Mouse (Mus musculus) lung, embryonic 16.5 days (tissue): Measurements from ENCODE around the gene Zswim5. TPM values are rescaled to one million over a fixed set of nuclear protein-coding genes. Genes with fewer than 3 reads are reported as not detected.

Experiments
- ATAC-seq: fragments of 200-750 bp; cut with Nextera tagmentation; 2 replicates; pipeline ENCODE4 v1.8.0; 2017; ENCODE audit warnings: low read depth, mild to moderate bottlenecking, moderate library complexity
- H3K27ac ChIP-seq: fragments of 300-500 bp; sonication (generic); 2 replicates; pipeline ENCODE4 v1.5.1; 2014; ENCODE audit warnings: mild to moderate bottlenecking, control low read depth, low read length
- H3K27me3 ChIP-seq: fragments of 300-500 bp; sonication (generic); 2 replicates; pipeline ENCODE4 v1.6.1; 2014; ENCODE audit warnings: low read depth, low read length, mixed read lengths; ENCODE audit not compliant: control insufficient read depth, insufficient read depth
- H3K36me3 ChIP-seq: fragments of 300-500 bp; sonication (generic); 2 replicates; pipeline ENCODE4 v1.6.1; 2014; ENCODE audit warnings: low read length; ENCODE audit not compliant: control insufficient read depth, insufficient read depth
- H3K4me1 ChIP-seq: fragments of 300-500 bp; sonication (generic); replicated peaks from 2 replicates; pipeline ENCODE4 v1.6.1; 2014; ENCODE audit warnings: low read length, mixed read lengths; ENCODE audit not compliant: control insufficient read depth, insufficient read depth
- H3K4me2 ChIP-seq: fragments of 300-500 bp; sonication (generic); 2 replicates; pipeline ENCODE4 v1.6.1; 2014; ENCODE audit warnings: low read depth, low read length, control low read depth
- H3K4me3 ChIP-seq: fragments of 300-500 bp; sonication (generic); 2 replicates; pipeline ENCODE4 v1.5.1; 2014; ENCODE audit warnings: mild to moderate bottlenecking, low read length, control low read depth
- H3K9ac ChIP-seq: fragments of 300-500 bp; sonication (generic); 2 replicates; pipeline ENCODE4 v1.6.1; 2014; ENCODE audit warnings: low read length, control low read depth
- H3K9me3 ChIP-seq: fragments of 300-500 bp; sonication (generic); 2 replicates; pipeline ENCODE4 v1.6.1; 2016; ENCODE audit warnings: low read length; ENCODE audit not compliant: control insufficient read depth
- WGBS: fragments of 180-500 bp; shearing (Covaris S2); extraction: QIAGEN DNeasy Blood & Tissue Kit; methylation state at CpG from one replicate; pipeline ENCODE4 v1.1.7; 2014; 5-methylcytosine and 5-hydroxymethylcytosine counted together
- polyA plus RNA-seq: library from polyadenylated mRNA; unstranded; fragments of >200 nt; fragmentation: Nextera tagmentation; extraction: Ambion mirVana; gene quantifications from 2 replicates; pipeline ENCODE4 v1.2.1, GENCODE M21; 2015

Gene Zswim5
- polyA plus RNA-seq, 1 experiment from 2014 or later, result 0.40 TPM

DNA sequence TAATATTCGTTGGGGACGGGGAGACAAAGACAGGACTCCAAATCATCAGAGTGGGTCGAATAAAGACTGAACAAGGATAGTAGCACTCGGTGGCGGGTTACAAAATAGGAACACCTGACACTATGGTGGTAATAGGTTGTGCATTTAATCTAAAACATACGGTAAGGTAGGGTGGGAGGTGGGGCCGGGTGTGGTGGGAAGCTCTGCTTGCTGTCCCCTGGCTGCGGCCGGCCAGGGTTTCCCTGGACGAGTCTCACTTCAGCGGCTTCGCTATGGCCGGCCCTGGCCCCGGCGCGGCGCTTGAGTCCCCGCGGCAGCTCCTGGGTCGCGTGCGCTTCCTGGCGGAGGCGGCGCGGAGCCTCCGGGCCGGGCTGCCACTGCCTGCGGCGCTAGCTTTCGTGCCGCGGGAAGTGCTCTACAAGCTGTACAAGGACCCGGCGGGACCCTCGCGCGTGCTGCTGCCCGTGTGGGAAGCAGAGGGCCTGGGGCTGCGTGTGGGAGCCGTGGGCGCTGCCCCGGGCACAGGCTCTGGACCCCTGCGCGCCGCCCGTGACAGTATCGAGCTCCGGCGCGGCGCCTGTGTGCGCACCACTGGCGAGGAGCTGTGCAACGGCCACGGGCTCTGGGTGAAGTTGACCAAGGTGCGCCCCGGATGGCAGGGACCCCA lies 118.1 kb downstream of the Zswim5 start, which contains the start of gene Hectd3:
TSS of gene Hectd3 (plus strand) at position 187 of the 667 bp plus-strand sequence.
- Histone ChIP-seq H3K27me3 (no peaks in the 10 kb centered on the region), H3K4me2 (peak within 1 kb of the TSS; percentile 95), H3K9ac (peak within 1 kb of the TSS; percentile 86), H3K4me1 (peaks cover 14% of the 10 kb centered on the region), H3K36me3 (peaks cover 5% of the 10 kb centered on the region; the same call in 1 of the 2 replicates), H3K4me3 (peak within 1 kb of the TSS; percentile 91), H3K9me3 (no peaks in the 10 kb centered on the region), H3K27ac (peak within 1 kb of the TSS; percentile 58)
- ATAC-seq, result peak; percentile 64
- WGBS, result under 1% methylated on average over 57 of the region's 58 CpGs

DNA sequence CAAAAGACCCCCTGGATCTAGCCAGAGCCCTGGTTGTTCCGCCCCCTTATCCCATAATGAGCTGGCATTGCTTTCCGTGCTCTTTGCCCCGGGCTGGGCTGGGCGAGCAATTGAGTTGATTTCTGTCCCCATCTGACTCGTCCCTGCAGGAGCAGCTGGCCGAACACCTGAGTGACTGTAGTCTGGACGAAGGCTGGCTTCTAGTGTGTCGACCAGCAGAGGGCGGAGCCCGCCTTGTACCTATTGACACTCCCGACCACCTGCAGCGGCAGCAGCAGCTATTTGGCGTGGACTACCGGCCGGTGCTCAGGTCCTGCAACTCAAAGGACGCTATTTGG lies 118.6 kb downstream of the Zswim5 start:
- Histone ChIP-seq H3K27me3 (no peaks in the 10 kb centered on the region), H3K9ac (peak overlapping the region; percentile 86), H3K36me3 (peaks cover 6% of the 10 kb centered on the region; the same call in 1 of the 2 replicates), H3K27ac (no peak overlapping the region), H3K4me2 (peak overlapping the region; percentile 95), H3K4me3 (peak overlapping the region; percentile 91), H3K9me3 (no peaks in the 10 kb centered on the region), H3K4me1 (peaks cover 14% of the 10 kb centered on the region)
- 0 out of 2 replicates have a peak, but pooled peaks have one; percentile 13 for ATAC-seq
- WGBS, result 0% methylated on average over 16 of the region's 16 CpGs

DNA sequence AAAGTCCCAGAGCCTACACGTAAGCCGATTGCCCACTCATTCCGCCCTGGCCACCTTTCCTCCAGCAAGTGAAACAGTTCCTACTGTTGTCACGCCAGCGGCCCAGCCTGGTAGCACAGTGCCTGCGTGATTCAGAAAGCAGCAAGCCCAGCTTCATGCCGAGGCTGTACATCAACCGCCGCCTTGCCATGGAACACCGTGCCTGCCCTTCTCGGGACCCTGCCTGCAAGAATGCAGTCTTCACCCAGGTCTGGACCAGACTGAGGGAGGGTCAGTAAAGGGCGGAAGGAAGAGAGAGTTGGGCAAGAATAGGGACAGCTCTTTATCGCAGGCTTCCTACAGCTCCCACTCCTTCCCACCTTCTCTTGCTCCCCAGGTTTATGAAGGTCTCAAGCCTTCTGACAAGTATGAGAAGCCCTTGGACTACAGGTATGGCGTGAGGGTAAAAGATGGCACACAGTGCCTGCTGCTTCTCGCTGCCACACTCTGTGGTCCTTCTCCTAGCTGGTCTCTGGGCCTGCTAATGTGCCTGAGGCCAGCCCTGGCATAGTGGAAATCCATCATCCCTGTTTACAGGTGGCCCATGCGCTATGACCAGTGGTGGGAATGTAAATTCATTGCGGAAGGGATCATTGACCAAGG lies 122.5 kb downstream of the Zswim5 start:
- WGBS, result 91% methylated on average over 17 of the region's 17 CpGs
- Histone ChIP-seq H3K4me1 (peaks cover 8% of the 10 kb centered on the region), H3K27me3 (no peaks in the 10 kb centered on the region), H3K27ac (no peak overlapping the region), H3K9me3 (no peaks in the 10 kb centered on the region), H3K4me2 (no peak overlapping the region), H3K36me3 (peaks cover 17% of the 10 kb centered on the region), H3K9ac (no peak overlapping the region), H3K4me3 (no peak overlapping the region)
- no peak for ATAC-seq

DNA sequence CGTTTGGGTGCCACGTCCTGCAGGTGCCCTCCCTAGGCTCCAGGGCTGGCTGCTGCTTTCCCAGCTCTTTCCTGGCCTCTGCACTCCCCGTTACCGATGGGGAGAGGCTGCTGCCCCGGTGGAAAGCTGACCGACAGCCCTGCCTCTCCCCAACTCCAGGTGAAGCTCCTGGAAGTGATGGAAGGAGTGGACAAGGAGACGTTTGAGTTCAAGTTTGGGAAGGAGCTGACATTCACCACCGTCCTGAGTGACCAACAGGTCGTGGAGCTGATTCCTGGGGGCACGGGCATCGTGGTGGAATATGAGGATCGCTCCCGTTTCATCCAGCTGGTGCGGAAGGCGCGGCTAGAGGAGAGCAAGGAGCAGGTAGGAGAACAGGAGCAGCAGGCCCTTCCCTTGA lies 124.8 kb downstream of the Zswim5 start:
- H3K4me1 ChIP-seq, result no peaks in the 10 kb centered on the region
- ATAC-seq, result no peak
- H3K27me3 ChIP-seq, result no peaks in the 10 kb centered on the region
- H3K4me2 ChIP-seq, result no peak overlapping the region
- no peak overlapping the region for H3K27ac ChIP-seq
- peaks cover 17% of the 10 kb centered on the region for H3K36me3 ChIP-seq
- H3K9me3 ChIP-seq, result no peaks in the 10 kb centered on the region
- no peak overlapping the region for H3K4me3 ChIP-seq
- H3K9ac ChIP-seq, result no peak overlapping the region
- 87% methylated on average over 16 of the region's 16 CpGs for WGBS

- no peak overlapping the region for H3K4me2 ChIP-seq
- 51% methylated on average over 38 of the region's 38 CpGs for WGBS
- no peaks in the 10 kb centered on the region for H3K4me1 ChIP-seq
- ATAC-seq, result peak; percentile 62; the same call in 1 of the 2 replicates
- H3K9ac ChIP-seq, result no peak overlapping the region
- H3K27ac ChIP-seq, result no peak overlapping the region
- H3K36me3 ChIP-seq, result peaks cover 17% of the 10 kb centered on the region
- no peaks in the 10 kb centered on the region for H3K9me3 ChIP-seq
- H3K27me3 ChIP-seq, result no peaks in the 10 kb centered on the region
- H3K4me3 ChIP-seq, result no peak overlapping the region
Measured at GRCm38 (mm10) chr4:117002543-117003521, 125.7 kb downstream of the Zswim5 start.

DNA sequence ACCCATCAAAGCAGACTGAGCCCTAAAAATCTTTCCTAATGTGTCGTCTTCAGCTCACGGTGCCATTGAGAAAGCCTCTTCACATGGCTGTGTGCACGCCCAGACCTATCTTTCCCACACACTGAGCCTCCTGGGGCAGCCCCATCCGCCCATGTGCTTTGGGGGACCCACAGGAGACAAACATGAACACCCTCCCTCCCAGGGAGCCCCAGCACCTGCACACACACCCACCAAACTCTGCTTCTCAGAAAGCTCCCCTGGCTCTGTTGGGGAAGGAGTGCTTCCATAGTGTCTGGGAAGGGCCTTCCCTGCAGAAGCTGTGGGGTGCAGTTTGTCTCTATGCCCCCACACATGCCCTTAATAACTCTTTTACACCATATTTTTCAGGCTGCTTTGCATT lies 127.5 kb downstream of the Zswim5 start:
- Histone ChIP-seq H3K27me3 (no peaks in the 10 kb centered on the region), H3K4me3 (no peak overlapping the region), H3K36me3 (peaks cover 17% of the 10 kb centered on the region), H3K9me3 (no peaks in the 10 kb centered on the region), H3K27ac (no peak overlapping the region), H3K4me2 (no peak overlapping the region), H3K4me1 (no peaks in the 10 kb centered on the region), H3K9ac (no peak overlapping the region)
- WGBS, result 72% methylated on average over 4 of the region's 4 CpGs
- ATAC-seq, result no peak

GRCm38 (mm10) chr4:117005611-117006400 lies 128.6 kb downstream of the Zswim5 start:
- H3K27me3 ChIP-seq, result no peaks in the 10 kb centered on the region
- H3K9me3 ChIP-seq, result no peaks in the 10 kb centered on the region
- H3K4me1 ChIP-seq, result no peaks in the 10 kb centered on the region
- peaks cover 12% of the 10 kb centered on the region for H3K36me3 ChIP-seq
- H3K9ac ChIP-seq, result no peak overlapping the region
- no peak overlapping the region for H3K27ac ChIP-seq
- ATAC-seq, result no peak
- 68% methylated on average over 7 of the region's 7 CpGs for WGBS
- H3K4me2 ChIP-seq, result no peak overlapping the region
- no peak overlapping the region for H3K4me3 ChIP-seq

GRCm38 (mm10) chr4:117007058-117007457 lies 129.9 kb downstream of the Zswim5 start:
- H3K9ac ChIP-seq, result no peak overlapping the region
- WGBS, result 53% methylated on average over 3 of the region's 3 CpGs
- peaks cover 7% of the 10 kb centered on the region; the same call in 1 of the 2 replicates for H3K36me3 ChIP-seq
- no peak overlapping the region for H3K4me2 ChIP-seq
- H3K4me1 ChIP-seq, result no peaks in the 10 kb centered on the region
- H3K4me3 ChIP-seq, result no peak overlapping the region
- no peak overlapping the region for H3K27ac ChIP-seq
- H3K9me3 ChIP-seq, result no peaks in the 10 kb centered on the region
- H3K27me3 ChIP-seq, result no peaks in the 10 kb centered on the region
- ATAC-seq, result no peak
